Mouse (Mus musculus) olfactory bulb, adult 2 months (tissue): ENCODE measurements around the gene Akap17b.

Source experiments
- CTCF ChIP-seq: fragments of 200-500 bp; IDR thresholded peaks from 2 replicates; pipeline ENCODE4 v1.5.1; 2012; ENCODE audit warnings: low read depth, mild to moderate bottlenecking, low read length, moderate library complexity; ENCODE audit not compliant: insufficient read depth
- POLR2A ChIP-seq: fragments of 200-500 bp; IDR thresholded peaks from 2 replicates; pipeline ENCODE4 v1.6.1; 2012; ENCODE audit warnings: mild to moderate bottlenecking, low read depth, low read length, moderate library complexity; ENCODE audit not compliant: insufficient read depth

DNA sequence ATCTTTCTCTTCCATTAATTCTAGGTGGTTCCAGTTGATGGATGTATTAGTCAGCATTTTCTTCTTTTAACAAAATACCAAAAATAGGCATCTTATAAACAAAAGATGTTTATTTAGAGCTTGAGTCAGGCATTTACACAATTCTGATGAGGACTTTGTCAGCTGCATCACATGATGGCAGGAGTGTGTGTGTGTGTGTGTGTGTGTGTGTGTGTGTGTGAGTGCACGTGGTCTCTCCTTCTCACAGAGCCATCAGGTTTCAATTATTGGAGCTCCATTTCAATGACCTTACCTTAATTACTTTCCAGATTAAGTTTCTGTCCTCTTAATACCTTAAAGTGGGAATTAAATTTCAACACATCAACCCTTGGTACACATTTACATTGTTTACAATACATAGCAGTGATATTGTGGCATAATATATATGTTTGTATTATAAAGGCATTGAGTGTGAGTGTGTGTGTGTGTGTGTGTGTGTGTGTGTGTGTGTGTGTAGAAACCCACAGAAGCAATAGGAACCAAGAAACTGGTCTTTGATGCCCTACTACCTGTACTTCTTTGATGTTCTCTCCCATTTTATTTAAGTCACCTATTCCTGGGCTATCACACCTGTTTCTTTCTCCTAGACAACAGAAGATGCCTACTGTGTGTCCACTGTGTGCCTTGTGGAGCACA, 58.4 kb downstream of the Akap17b start:
- TF ChIP-seq POLR2A, result no peak
- TF ChIP-seq CTCF, result no peak
